Mouse (Mus musculus) myocyte (in vitro differentiated cells): ENCODE data around the gene Rpl41.

Experiments used
- E2F4 ChIP-seq: IDR thresholded peaks from one replicate; pipeline ENCODE4 v1.6.1; 2011; ENCODE audit warnings: mild to moderate bottlenecking, control low read depth, moderate library complexity; ENCODE audit not compliant: insufficient read depth
- REST ChIP-seq: IDR thresholded peaks from one replicate; pipeline ENCODE4 v1.6.1; 2011; ENCODE audit warnings: mild to moderate bottlenecking, control low read depth, moderate library complexity; ENCODE audit not compliant: insufficient read depth, insufficient read length

DNA sequence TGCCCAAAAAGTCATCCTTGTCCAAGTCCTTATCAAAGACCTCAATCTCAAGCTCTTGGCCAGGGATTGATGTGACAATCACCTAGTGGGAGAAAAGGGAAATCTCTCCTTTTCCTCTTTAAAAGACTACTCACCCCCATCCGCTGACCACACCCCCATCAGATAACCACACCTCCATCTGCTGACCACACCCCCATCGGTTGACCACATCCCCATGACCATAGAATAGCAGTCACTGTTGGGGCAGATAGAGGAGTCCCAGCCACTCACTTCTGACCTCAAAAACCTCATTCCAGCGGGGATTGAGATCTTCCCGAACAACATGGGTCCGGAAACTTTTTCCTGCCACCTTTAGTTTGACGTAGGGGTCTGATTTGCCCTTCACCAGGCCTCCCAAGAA is 32.4 kb downstream of the Rpl41 start:
- TF ChIP-seq E2F4, result no peak
- TF ChIP-seq REST, result no peak
